Mouse (Mus musculus): ENCODE results near the gene Ssr1. TPM values are rescaled to one million over a fixed set of nuclear protein-coding genes. Genes with fewer than 3 reads are reported as not detected.

The Ssr1 gene
- polyA plus RNA-seq, 1 experiment from 2014 or later, result 131 TPM

DNA sequence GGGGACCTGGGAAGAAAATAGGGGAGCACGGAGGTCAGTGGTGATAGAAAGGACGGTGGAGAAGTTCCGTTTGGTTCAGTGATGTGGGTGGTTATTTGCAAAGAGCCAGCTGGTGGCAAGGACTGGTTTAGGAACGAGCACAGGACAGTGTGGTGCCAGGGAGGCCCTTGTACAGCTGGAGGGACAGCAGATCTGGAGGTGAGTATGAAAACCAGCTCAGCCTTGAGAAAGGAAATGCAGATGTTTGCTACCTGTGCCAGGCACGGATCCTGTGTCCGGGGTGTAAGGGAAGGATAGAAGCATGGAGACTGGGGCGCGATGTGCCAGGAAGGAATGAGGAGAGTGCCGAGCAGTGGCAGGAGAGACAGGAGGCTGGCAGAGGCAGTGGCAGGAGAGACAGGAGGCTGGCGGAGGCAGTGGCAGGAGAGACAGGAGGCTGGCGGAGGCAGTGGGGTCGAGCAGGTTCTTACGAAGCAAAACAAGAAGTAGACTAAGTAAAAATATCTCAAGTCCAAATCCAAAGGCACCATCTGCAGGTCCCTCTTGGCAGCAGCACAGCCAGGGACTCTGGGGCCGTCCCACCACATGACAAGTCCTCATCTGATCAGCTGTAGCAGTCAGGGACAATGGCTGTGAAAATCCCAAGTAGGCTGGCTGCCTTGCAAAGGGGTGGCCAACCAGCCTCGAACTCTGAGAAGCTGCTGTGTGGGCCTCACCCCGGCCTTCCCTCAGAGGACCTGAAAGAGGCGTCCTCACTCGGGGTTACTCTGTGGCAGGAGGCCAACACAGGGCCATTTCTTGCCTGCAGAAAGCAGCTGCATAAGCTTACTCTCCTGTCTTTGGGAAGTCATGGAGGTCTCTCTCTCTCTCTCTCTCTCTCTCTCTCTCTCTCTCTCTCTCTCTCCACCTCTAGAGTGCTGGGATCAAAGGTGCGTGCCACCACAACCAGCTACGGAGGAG, 29.6 kb downstream of the Ssr1 start:
- Histone ChIP-seq H3K27ac (replicated peaks) (no peak overlapping the region), H3K4me3 (replicated peaks) (peak overlapping the region; percentile 45), H3K36me3 (no peaks in the 10 kb centered on the region), H3K4me2 (replicated peaks) (peak overlapping the region; percentile 64), H3K9me3 (replicated peaks) (no peaks in the 10 kb centered on the region), H3K27me3 (no peaks in the 10 kb centered on the region), H3K9ac (no peak overlapping the region), H3K4me1 (peaks cover 39% of the 10 kb centered on the region)
- 0 out of 2 replicates have a peak, but pooled peaks have one; percentile 18 for ATAC-seq (ENCODE audit: insufficient number of reproducible peaks, low FRiP score, low TSS enrichment, low read depth)
- WGBS, result 41% methylated on average over 20 of the region's 20 CpGs

DNA sequence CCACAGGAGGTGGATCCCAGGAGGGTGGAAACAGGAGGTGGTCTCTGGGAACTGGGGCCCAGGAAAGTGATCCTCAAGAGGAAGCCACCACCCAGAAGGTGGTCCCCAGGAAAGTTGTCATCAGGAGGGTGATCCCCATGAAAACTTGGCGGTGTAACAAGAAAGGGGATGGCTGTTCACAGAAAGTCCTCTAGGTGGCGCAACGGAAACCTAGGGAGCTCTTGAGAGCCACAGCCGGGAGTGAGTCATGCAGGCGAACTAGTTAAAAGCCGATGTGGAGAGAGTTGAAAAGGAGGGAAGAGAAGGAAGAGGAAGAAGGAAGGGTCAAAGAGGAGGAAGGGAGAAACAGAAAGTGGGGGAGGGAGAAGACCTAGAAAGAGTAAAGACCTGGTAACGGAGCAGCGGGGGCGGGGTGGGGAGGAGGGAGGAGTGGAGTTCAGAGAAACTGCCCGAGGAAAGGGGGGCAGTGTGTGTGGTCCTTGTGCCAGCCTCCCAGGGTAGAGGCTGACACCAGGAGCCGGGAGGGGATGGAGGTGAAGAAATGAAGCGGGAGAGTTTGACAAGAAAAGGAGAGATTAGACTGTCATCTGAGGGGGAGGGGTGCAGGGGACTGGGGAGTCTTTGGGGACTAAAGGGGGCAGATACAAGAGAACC, 30.5 kb downstream of the Ssr1 start:
- Histone ChIP-seq H3K4me2 (replicated peaks) (peak overlapping the region; percentile 64), H3K36me3 (no peaks in the 10 kb centered on the region), H3K9me3 (replicated peaks) (no peaks in the 10 kb centered on the region), H3K27me3 (no peaks in the 10 kb centered on the region), H3K4me1 (peaks cover 33% of the 10 kb centered on the region), H3K4me3 (replicated peaks) (peak overlapping the region; percentile 45), H3K9ac (peak overlapping the region; percentile 26; the same call in 1 of the 2 replicates), H3K27ac (replicated peaks) (0 out of 2 replicates have a peak overlapping the region, but pooled peaks have one; percentile 25)
- under 1% methylated on average over 12 of the region's 12 CpGs for WGBS
- ATAC-seq (ENCODE audit: insufficient number of reproducible peaks, low FRiP score, low TSS enrichment, low read depth), result no peak

DNA sequence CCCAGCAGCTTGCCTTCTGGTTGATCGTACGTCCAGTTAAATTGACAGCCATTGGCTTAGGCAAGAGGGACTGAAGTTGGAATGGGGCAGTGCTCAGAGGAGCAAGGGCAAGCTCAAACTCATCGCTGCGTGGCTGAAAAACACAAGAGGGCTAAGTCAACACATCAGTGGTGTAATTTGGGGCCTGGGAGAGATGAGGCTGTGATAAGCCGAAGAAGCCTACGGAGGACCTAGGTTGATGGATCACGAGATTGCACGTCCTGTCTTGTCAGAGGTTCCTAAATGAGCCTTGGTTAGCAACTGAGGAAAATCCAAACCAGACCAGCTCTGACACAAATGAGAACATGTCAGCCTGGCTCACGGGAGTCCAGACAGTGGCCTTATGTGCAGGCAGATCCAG, 31.5 kb downstream of the Ssr1 start:
- Histone ChIP-seq H3K36me3 (no peaks in the 10 kb centered on the region), H3K9me3 (replicated peaks) (no peaks in the 10 kb centered on the region), H3K9ac (no peak overlapping the region), H3K27me3 (no peaks in the 10 kb centered on the region), H3K4me3 (replicated peaks) (no peak overlapping the region), H3K27ac (replicated peaks) (0 out of 2 replicates have a peak overlapping the region, but pooled peaks have one; percentile 25), H3K4me1 (peaks cover 29% of the 10 kb centered on the region), H3K4me2 (replicated peaks) (no peak overlapping the region)
- WGBS, result 67% methylated on average over 9 of the region's 9 CpGs
- ATAC-seq (ENCODE audit: insufficient number of reproducible peaks, low FRiP score, low TSS enrichment, low read depth), result no peak

DNA sequence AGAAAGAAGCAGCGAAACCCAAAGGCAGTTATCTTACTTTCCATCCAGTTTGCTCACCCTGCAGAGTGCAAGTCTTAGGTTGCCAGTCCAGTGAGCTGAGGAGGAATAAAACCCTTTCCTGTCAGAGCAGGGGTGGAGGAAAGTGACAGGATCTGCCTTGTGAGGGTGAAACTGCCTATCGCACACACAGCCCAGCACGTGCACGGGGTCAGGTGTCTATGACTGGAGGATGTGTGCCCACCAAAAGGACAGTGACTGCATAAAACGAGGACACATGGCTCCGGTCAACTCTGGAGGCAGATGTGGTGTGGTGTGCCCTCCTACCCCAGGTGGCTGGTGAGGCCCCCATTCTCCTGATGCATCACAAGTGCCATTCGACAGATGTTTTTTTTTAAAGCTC, 34.1 kb downstream of the Ssr1 start:
- ATAC-seq (ENCODE audit: insufficient number of reproducible peaks, low FRiP score, low TSS enrichment, low read depth), result no peak
- Histone ChIP-seq H3K27me3 (no peaks in the 10 kb centered on the region), H3K4me3 (replicated peaks) (no peak overlapping the region), H3K9ac (no peak overlapping the region), H3K4me2 (replicated peaks) (no peak overlapping the region), H3K4me1 (peaks cover 11% of the 10 kb centered on the region), H3K9me3 (replicated peaks) (no peaks in the 10 kb centered on the region), H3K36me3 (no peaks in the 10 kb centered on the region), H3K27ac (replicated peaks) (no peak overlapping the region)
- WGBS, result 80% methylated on average over 7 of the region's 7 CpGs

GRCm38 (mm10) chr13:37959239-37959907, 34.6 kb downstream of the Ssr1 start:
- Histone ChIP-seq H3K9ac (no peak overlapping the region), H3K27ac (replicated peaks) (no peak overlapping the region), H3K4me2 (replicated peaks) (no peak overlapping the region), H3K36me3 (no peaks in the 10 kb centered on the region), H3K27me3 (no peaks in the 10 kb centered on the region), H3K4me3 (replicated peaks) (no peak overlapping the region), H3K4me1 (peaks cover 6% of the 10 kb centered on the region), H3K9me3 (replicated peaks) (no peaks in the 10 kb centered on the region)
- 70% methylated on average over 15 of the region's 15 CpGs for WGBS
- ATAC-seq (ENCODE audit: insufficient number of reproducible peaks, low FRiP score, low TSS enrichment, low read depth), result peak; percentile 11; the same call in 1 of the 2 replicates

GRCm38 (mm10) chr13:37958498-37959238, 35.3 kb downstream of the Ssr1 start:
- 91% methylated on average over 18 of the region's 18 CpGs for WGBS
- H3K27ac ChIP-seq (replicated peaks), result no peak overlapping the region
- H3K36me3 ChIP-seq, result no peaks in the 10 kb centered on the region
- no peak for ATAC-seq (ENCODE audit: insufficient number of reproducible peaks, low FRiP score, low TSS enrichment, low read depth)
- no peaks in the 10 kb centered on the region for H3K27me3 ChIP-seq
- no peak overlapping the region for H3K4me2 ChIP-seq (replicated peaks)
- H3K9ac ChIP-seq, result no peak overlapping the region
- H3K4me3 ChIP-seq (replicated peaks), result no peak overlapping the region
- no peaks in the 10 kb centered on the region for H3K9me3 ChIP-seq (replicated peaks)
- no peaks in the 10 kb centered on the region for H3K4me1 ChIP-seq

DNA sequence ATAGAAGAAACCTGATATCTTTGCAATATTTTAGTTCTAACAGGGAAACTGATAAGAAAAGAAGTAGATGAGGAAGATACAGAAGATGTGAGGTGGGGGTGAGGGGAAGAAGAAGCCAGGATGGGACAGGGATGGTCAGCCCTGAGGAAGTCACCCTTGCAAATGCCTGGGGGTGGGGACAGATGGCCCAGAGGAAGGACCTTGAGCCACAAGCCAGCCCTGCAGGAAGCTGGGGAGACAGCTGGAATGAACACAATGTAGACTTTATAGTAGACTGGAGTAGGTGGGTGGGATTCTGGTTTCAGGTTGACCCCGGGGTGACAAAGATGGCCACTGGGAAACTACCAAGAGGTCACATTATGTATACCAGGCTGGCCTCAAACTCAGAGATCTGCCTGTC, 39.7 kb downstream of the Ssr1 start:
- Histone ChIP-seq H3K9me3 (replicated peaks) (no peaks in the 10 kb centered on the region), H3K36me3 (peaks cover 19% of the 10 kb centered on the region), H3K27ac (replicated peaks) (no peak overlapping the region), H3K4me3 (replicated peaks) (no peak overlapping the region), H3K9ac (no peak overlapping the region), H3K4me2 (replicated peaks) (no peak overlapping the region), H3K27me3 (no peaks in the 10 kb centered on the region), H3K4me1 (no peaks in the 10 kb centered on the region)
- no peak for ATAC-seq (ENCODE audit: insufficient number of reproducible peaks, low FRiP score, low TSS enrichment, low read depth)
- WGBS, result 59% methylated on average over 1 of the region's 1 CpGs

DNA sequence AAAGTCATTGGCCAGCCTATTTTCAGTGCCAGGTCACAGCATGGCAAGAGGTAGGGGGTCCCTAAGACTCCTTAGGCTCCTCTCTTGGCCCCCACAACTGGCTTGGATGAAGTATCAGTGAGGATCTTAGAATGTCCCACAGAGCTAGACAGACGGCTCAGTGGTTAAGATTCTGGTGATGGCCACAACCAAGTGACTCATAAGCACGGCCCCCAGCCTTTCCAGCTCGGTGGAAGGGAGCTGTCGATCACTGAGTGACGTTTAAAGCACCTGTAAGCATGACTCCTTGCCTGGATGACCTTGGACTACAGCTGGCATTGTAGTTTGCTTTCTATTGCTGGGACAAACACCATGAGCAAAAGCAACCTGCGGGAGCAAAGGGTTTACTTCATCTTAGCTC, 41.0 kb downstream of the Ssr1 start:
- no peak overlapping the region for H3K4me3 ChIP-seq (replicated peaks)
- peaks cover 33% of the 10 kb centered on the region for H3K36me3 ChIP-seq
- H3K4me1 ChIP-seq, result no peaks in the 10 kb centered on the region
- no peaks in the 10 kb centered on the region for H3K9me3 ChIP-seq (replicated peaks)
- H3K9ac ChIP-seq, result no peak overlapping the region
- no peak for ATAC-seq (ENCODE audit: insufficient number of reproducible peaks, low FRiP score, low TSS enrichment, low read depth)
- H3K27ac ChIP-seq (replicated peaks), result no peak overlapping the region
- H3K4me2 ChIP-seq (replicated peaks), result no peak overlapping the region
- no peaks in the 10 kb centered on the region for H3K27me3 ChIP-seq
- 82% methylated on average over 6 of the region's 6 CpGs for WGBS

DNA sequence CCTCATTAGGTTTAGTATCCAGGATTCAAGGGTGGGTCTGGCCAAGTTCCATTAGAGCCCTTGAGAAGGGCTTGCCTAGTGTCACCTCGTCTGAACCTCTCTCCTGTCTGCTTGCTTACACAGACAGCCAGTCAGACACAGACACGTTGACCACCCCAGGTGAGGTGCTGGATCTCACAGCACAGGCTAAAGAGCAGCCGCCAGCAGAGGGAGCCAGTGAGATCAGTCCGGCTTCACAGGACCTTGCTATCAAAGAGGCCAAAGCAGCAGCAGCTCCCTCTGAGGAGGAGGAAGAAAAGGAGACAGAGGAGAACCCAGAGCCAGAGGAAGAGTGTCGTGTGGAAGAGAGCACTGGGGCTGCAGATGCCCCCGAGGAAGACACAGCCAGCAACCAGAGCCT, 47.3 kb downstream of the Ssr1 start:
- H3K9me3 ChIP-seq (replicated peaks), result no peaks in the 10 kb centered on the region
- H3K36me3 ChIP-seq, result peaks cover 37% of the 10 kb centered on the region
- H3K4me2 ChIP-seq (replicated peaks), result no peak overlapping the region
- peaks cover 25% of the 10 kb centered on the region for H3K4me1 ChIP-seq
- no peak overlapping the region for H3K4me3 ChIP-seq (replicated peaks)
- 18% methylated on average over 6 of the region's 6 CpGs for WGBS
- no peaks in the 10 kb centered on the region for H3K27me3 ChIP-seq
- ATAC-seq (ENCODE audit: insufficient number of reproducible peaks, low FRiP score, low TSS enrichment, low read depth), result no peak
- H3K9ac ChIP-seq, result no peak overlapping the region
- H3K27ac ChIP-seq (replicated peaks), result no peak overlapping the region

DNA sequence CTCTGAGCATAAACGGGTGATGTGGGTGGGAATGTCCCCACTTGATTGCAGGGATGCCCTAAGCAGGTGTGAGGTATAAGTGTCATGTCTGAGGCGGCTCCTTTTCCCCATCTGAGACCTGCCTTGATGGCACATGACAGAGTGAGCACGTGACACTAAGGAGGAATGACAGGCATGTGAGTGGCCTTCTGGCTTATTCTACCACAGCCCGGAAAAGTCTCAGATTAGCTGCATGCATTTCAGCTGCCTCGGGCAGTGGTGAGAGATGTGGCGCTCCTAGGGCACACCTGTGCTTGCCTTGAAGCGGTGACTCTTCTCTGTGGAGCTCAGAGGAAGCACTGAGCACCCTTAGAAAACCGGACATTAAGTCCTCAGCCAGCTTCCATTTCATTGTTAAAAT, 48.6 kb downstream of the Ssr1 start:
- no peaks in the 10 kb centered on the region for H3K9me3 ChIP-seq (replicated peaks)
- peaks cover 35% of the 10 kb centered on the region for H3K36me3 ChIP-seq
- WGBS, result 64% methylated on average over 8 of the region's 8 CpGs
- no peak overlapping the region for H3K4me3 ChIP-seq (replicated peaks)
- H3K4me2 ChIP-seq (replicated peaks), result no peak overlapping the region
- no peaks in the 10 kb centered on the region for H3K27me3 ChIP-seq
- H3K9ac ChIP-seq, result no peak overlapping the region
- ATAC-seq (ENCODE audit: insufficient number of reproducible peaks, low FRiP score, low TSS enrichment, low read depth), result no peak
- peaks cover 33% of the 10 kb centered on the region for H3K4me1 ChIP-seq
- H3K27ac ChIP-seq (replicated peaks), result no peak overlapping the region
